Mouse (Mus musculus) ES-Bruce4 (cell line): Measurements from ENCODE around the gene Fxyd5.

Experiments
- CTCF ChIP-seq: IDR thresholded peaks from one replicate; pipeline ENCODE4 v1.8.1; 2011; ENCODE audit warnings: low read depth, low read length
- EP300 ChIP-seq: IDR thresholded peaks from 2 replicates; pipeline ENCODE4 v1.6.1; 2011; ENCODE audit warnings: low read depth, low read length; ENCODE audit not compliant: insufficient read depth
- POLR2A ChIP-seq: IDR thresholded peaks from one replicate; pipeline ENCODE4 v1.8.1; 2011; ENCODE audit warnings: low read length; ENCODE audit not compliant: insufficient read depth

DNA sequence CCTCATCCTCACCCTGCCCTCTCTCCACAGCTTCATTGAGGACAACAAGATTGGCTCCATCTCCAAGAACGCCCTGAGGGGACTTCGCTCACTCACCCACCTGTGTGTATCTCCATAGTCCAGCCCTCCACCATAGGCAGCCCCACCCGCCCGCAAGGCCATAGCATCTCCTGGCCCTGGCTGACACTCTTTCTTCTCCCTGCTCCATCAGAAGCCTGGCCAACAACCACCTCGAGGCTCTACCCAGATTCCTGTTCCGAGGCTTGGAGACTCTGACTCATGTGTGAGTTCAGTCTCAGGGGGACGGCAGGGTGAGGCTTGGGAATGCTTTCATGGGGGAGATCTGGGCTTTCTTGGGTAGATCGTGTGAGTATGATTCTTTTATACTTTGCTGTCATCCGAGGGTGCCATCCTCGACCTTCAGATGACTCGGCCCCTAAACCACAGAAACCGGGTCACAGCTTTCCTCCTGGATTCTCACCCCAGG lies 20.8 kb upstream of the Fxyd5 start:
- TF ChIP-seq POLR2A (no peak), CTCF (no peak), EP300 (no peak)
